Mouse (Mus musculus) neutrophil, adult 5-6 weeks (primary cell): ENCODE data around the gene Fgfr2. TPM values are rescaled to one million over a fixed set of nuclear protein-coding genes. Genes with fewer than 3 reads are reported as not detected.

ENCODE experiments used
- ATAC-seq: fragments of 151-379, 151-347 bp; 2 replicates; pipeline ENCODE4 v1.8.0; 2017; ENCODE audit warnings: mild to moderate bottlenecking, moderate TSS enrichment; ENCODE audit not compliant: insufficient number of reproducible peaks, poor library complexity, low FRiP score, severe bottlenecking; ENCODE audit errors: extremely low read depth
- total RNA-seq: library from RNA; stranded (forward); fragments of 200-1000 nt; gene quantifications from 2 replicates; pipeline ENCODE4 v1.2.3, GENCODE M21; 2017

The Fgfr2 gene
- total RNA-seq, 1 experiment from 2014 or later: not detected

DNA sequence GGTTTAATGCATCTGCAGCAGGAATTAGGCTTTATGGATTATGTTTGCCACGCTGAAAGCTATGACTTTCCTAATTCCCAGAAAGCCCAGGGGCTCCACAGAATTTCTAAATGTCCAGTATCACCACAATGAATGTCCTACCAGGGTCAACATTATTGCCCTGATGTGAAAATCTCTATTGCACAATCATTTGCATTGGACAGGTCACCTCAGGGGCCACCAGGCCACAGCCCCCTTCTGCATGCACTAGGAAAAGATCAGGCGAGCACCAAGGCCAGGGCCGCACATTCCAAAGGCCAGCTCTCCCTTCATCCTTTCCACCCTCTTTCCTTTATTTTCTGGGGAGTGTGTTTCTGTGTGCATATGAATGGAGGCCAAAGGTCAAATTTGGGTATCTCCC lies 2897.9 kb downstream of the Fgfr2 start:
- ATAC-seq: no peak

- no peak for ATAC-seq
Measured at GRCm38 (mm10) chr7:130222633-130223354, 2900.4 kb downstream of the Fgfr2 start.

GRCm38 (mm10) chr7:130221661-130222387 lies 2901.3 kb downstream of the Fgfr2 start:
- no peak for ATAC-seq

DNA sequence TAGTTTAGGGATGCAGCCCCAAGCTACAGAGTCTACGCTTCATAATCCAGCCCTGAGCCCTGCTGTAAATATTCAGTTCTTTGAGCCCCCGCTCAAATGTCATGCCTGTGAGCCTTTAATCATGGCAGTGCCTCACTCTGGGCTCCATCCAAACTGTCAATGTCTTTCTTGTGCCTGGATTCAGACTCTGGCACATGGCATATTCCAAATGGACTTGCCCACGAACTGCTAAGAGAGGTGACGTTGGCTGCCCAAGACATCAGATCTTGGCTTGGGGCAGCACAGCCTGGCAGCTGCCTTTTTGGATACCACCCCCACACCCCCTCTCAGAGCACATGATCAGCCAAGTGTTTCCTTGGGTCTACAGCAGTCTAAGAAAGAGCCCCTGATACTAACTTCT lies 2902.5 kb downstream of the Fgfr2 start:
- no peak for ATAC-seq

GRCm38 (mm10) chr7:130219844-130220243 lies 2903.3 kb downstream of the Fgfr2 start:
- no peak for ATAC-seq

DNA sequence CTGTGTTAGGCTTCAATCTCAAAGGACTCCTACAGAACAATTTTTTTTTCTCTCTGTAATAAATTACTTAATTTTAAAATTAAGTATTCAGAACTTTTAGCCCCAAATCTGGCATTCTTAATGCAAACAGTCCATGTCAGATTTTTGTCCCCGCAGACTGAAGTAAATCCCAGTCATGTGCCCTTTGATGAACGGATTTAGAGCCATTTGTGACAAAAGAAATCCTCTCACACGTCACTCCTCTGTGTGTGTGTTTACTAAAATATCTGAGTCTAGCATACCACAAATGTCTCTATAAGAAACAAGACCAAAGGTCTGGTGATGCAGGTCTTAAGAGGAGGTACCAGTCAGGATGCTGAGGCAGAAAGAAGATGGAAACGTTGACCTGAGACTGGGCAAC lies 2906.9 kb downstream of the Fgfr2 start:
- no peak for ATAC-seq

DNA sequence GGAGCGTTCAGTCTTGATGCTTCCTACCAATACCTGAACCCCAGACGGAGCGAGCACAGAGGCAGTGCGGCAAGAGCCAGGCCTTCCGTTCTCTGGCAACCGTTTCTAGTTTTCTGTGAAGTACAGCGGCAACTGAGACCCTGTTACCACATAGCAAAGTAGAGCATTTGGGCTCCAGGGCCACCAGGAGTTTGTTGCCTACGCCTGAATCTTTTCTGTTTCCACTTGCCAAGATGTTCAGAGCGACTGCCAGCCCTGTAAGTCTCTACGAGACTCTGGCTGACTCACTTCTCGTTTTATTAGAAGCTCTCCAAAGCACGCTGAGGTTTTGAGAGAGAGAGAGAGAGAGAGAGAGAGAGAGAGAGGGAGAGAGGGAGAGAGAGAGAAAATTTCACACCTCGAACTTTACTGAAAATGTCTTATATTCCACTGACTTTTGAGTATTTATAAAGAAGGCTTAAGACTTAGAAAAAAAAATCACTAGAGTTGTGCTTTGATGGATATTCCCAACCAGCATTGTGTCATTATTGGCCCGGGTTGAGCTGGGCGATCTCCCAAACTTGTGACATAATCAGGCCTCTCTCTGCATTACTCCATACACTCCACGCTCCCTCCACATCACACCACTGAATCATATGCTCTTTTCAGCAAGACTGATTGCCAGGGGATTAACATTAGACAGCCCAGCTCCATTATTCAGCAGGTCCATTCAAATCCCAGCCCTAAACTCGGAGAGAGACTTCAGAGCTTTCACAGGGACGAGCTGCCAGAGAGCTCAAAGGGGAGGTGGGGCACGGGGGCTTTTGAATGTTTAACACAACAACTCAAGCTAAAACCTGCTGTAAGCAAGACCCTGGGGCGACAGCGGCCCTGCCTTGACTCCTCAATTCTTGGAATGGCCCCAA lies 2907.6 kb downstream of the Fgfr2 start:
- no peak for ATAC-seq

DNA sequence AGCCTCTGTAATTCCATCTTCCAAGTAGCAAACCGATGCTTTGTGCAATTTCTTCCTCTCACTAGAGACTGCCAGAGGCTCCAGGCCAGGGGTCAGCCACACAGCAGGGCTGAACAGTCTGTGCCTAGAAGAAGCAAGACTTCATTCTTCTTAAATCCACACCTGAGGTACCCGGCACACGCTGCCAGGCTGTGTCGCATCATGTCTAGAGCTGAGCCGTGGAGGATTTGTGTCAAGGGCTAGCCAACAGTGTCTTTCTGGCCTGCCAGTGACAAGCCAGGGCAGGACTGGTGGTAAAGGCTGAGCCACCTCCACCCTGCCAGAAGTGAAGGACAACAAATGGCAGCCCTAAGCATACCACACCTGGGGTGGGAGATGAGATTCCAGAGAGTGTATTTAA lies 2910.0 kb downstream of the Fgfr2 start:
- ATAC-seq: no peak

- no peak for ATAC-seq
Measured at GRCm38 (mm10) chr7:130211411-130211810, 2911.7 kb downstream of the Fgfr2 start.

DNA sequence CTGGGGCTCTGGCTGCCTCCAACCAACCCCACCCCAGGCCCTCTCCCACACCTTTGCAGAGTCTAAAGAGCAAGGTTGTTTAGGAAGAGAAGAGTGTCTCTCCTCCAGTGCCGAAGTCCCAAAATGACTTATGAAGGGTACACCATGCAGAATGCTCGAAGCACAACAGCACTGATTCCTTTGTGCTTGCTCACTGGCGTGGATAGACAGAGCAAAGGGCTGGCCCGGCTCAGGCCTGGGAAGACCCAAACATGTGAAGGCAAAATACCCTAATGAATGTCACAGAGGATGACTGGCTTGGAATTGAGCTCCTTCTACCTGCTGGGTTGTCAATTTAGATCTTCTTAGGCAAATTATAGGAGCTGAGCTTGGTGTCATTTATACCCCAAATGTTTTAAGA lies 2914.5 kb downstream of the Fgfr2 start:
- ATAC-seq: no peak

DNA sequence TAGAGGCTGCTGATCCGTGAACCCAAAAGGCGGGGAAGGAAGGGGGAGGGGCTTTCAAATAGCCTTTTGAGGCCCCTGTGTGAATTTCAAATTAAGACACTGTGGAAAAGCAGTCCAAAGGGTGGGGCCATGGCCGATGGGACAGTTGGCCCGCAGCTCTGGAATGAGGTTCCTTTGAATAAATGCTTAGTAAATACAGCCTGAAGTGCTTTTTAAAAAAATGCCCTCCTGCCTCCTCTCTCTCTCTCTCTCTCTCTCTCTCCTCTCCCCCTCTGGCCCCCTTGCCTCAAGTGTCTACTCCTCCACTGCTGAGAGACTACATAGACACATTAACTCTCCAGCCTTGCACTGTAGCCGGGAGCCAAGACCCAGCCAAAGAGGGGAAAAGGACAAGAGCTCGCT lies 2917.0 kb downstream of the Fgfr2 start:
- no peak for ATAC-seq

GRCm38 (mm10) chr7:130205140-130205539 lies 2918.0 kb downstream of the Fgfr2 start:
- ATAC-seq: no peak

- ATAC-seq: no peak
Measured at GRCm38 (mm10) chr7:130201020-130201419, 2922.1 kb downstream of the Fgfr2 start.

DNA sequence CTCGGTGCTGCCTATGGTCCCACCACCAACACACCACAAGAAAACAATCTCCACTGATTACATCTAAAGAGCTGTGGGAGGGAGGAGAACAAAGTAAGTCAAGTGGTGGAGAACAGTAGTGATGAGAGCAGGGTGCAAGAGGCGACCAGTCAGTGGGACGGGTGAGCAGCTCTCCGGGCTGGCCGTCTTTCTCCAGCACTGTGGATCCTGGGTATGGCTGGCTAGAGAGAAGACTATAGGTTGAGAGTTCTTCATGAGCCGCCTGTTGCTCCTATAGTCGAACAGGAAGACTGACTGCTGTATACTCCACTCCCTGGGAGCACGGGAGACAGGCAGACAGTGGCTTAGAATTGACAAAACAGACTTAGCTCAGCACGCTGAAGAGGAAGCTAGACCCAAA lies 2923.2 kb downstream of the Fgfr2 start:
- ATAC-seq: no peak

DNA sequence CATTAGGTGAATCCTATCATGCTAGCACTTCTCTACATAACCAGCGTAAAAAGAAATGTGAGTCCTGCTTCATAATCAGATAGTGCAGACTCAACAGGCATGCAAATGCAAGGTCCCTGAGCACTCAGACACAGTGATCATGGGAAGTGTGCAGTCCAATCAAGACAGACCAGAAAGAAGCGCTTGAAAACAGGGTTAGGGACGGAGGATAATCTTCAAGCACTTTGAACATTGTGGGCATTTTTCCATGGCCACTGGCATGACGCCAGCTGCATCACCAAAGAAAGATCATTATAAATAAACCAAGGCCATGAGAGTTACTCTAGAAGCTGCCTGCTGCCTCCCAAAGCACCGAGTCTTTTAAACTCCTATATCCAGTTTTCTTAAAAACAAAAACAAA lies 2923.8 kb downstream of the Fgfr2 start:
- no peak for ATAC-seq

DNA sequence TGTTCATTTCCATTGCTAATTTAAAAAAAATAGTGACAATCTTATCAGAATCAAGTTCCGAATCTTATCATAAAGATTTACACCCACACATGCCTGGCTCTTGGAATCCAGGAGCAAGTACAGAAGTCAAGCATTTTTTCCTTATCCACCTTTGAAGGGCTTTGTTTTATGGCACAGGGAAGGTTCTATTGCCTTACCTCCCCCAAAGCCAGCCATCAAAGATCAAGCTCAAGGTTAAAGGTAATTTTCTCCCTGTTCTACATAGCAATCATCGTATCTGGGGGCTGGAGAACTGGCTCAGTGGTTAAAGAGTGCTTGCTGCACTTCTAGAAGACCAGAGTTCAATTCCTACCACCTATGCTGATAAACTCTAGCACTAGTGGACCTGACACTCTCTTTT lies 2928.1 kb downstream of the Fgfr2 start:
- ATAC-seq: no peak

GRCm38 (mm10) chr7:130190329-130190975 lies 2932.7 kb downstream of the Fgfr2 start:
- no peak for ATAC-seq

DNA sequence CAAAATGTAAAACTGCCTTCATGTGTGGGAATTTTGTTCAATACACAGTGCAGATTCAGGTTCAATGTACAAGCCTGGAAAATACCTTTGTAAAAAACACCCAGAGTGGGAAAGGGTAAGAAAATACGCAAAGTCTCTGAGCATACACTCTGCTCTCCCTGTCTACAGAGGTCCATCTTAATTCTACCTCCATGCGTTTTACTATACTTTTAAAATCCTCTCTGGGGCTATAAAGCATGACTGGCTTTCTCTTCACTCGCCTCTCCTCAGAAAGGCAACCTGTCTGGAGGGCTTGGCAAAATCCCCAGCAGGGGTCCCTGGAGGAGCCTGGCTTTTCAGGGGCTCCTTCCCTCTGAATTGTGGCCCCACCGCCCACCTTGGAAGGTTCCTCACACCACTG lies 2933.2 kb downstream of the Fgfr2 start:
- no peak for ATAC-seq

DNA sequence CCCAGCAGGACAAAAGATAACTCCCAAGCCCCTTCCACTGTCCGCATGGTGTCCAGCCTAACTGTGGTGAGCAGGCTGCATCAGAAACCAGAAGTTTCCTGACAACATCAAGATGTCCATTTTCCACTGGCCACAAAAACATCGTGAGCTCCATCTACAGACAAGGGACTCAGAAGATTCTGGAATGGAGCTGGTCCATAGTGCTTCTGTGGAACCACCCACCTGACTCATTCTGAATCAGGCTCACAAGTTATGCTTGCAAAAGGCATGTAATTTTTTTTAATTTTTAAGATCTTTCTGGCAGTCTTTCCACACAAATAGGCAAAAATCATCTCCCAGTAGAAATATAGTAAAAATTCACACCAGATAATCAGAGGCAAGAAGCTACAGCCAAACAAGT lies 2935.0 kb downstream of the Fgfr2 start:
- no peak for ATAC-seq
